Mouse (Mus musculus) layer of hippocampus, adult 2 months (tissue): Measurements from ENCODE around the gene Zc3h18. TPM values are rescaled to one million over a fixed set of nuclear protein-coding genes. Genes with fewer than 3 reads are reported as not detected.
A peak's percentile ranks its signal among the peaks of the same experiment; 100 is the strongest.

Experiments used
- DNase-seq, 2 experiments: peaks; one replicate each; pipeline ENCODE4 v3.0.0; 2022; ENCODE audit warnings: low spot score in 2 of 2
- H3K27ac ChIP-seq: fragments of 200-600 bp; 2 replicates; pipeline ENCODE4 v1.8.1; 2022
- H3K4me3 ChIP-seq: fragments of 200-600 bp; 2 replicates; pipeline ENCODE4 v1.8.1; 2022; ENCODE audit warnings: mild to moderate bottlenecking
- CTCF ChIP-seq: fragments of 200-600 bp; conservative IDR thresholded peaks from 2 replicates; pipeline ENCODE4 v1.8.1; 2022; ENCODE audit warnings: antibody characterized with exemption, mild to moderate bottlenecking, moderate library complexity
- total RNA-seq, 2 experiments: library from RNA; stranded (reverse); gene quantifications; 2 replicates each; pipeline ENCODE4 v1.2.3; 2021

Zc3h18 gene
- total RNA-seq, 2 experiments from 2014 or later = 39.2 to 40.2 TPM

- DNase-seq = no peak
- Histone ChIP-seq H3K4me3 (peak overlapping the region; percentile 91), H3K27ac (peak overlapping the region; percentile 72)
- no peak for TF ChIP-seq CTCF
These were observed 551 bp upstream of the Zc3h18 start for GRCm38 (mm10) chr8:122375751-122376364.

GRCm38 (mm10) chr8:122383039-122383438, 6.6 kb downstream of the Zc3h18 start:
- DNase-seq = no peak
- no peak for TF ChIP-seq CTCF
- Histone ChIP-seq H3K27ac (no peak overlapping the region), H3K4me3 (no peak overlapping the region)

- peak; percentile 44 for TF ChIP-seq CTCF
- DNase-seq = no peak
These were observed 12.9 kb downstream of the Zc3h18 start for GRCm38 (mm10) chr8:122389357-122389756.

GRCm38 (mm10) chr8:122390758-122391157, 14.3 kb downstream of the Zc3h18 start:
- DNase-seq = no peak
- no peak overlapping the region for H3K27ac ChIP-seq
- no peak overlapping the region for H3K4me3 ChIP-seq
- no peak for TF ChIP-seq CTCF

More at GRCm38 (mm10) chr8:122389357-122389756, 12.9 kb downstream of the Zc3h18 start:
- Histone ChIP-seq H3K4me3 (no peak overlapping the region), H3K27ac (no peak overlapping the region)

GRCm38 (mm10) chr8:122393717-122394116, 17.3 kb downstream of the Zc3h18 start:
- DNase-seq = no peak
- H3K4me3 ChIP-seq = no peak overlapping the region
- H3K27ac ChIP-seq = no peak overlapping the region
- TF ChIP-seq CTCF = no peak

GRCm38 (mm10) chr8:122395291-122395690, 18.9 kb downstream of the Zc3h18 start:
- no peak for TF ChIP-seq CTCF
- H3K27ac ChIP-seq = peak overlapping the region; percentile 48; the same call in 1 of the 2 replicates
- no peak for DNase-seq

GRCm38 (mm10) chr8:122398186-122398585, 21.8 kb downstream of the Zc3h18 start:
- no peak for DNase-seq
- H3K4me3 ChIP-seq = no peak overlapping the region

More at GRCm38 (mm10) chr8:122395291-122395690, 18.9 kb downstream of the Zc3h18 start:
- no peak overlapping the region for H3K4me3 ChIP-seq

GRCm38 (mm10) chr8:122405146-122405805, 28.9 kb downstream of the Zc3h18 start:
- DNase-seq = no peak

More at GRCm38 (mm10) chr8:122398186-122398585, 21.8 kb downstream of the Zc3h18 start:
- TF ChIP-seq CTCF = no peak
- no peak overlapping the region for H3K27ac ChIP-seq

GRCm38 (mm10) chr8:122407678-122408077, 31.3 kb downstream of the Zc3h18 start:
- DNase-seq = no peak
- no peak overlapping the region for H3K4me3 ChIP-seq
- TF ChIP-seq CTCF = no peak
- H3K27ac ChIP-seq = no peak overlapping the region

More at GRCm38 (mm10) chr8:122405146-122405805, 28.9 kb downstream of the Zc3h18 start:
- TF ChIP-seq CTCF = no peak
- Histone ChIP-seq H3K4me3 (no peak overlapping the region), H3K27ac (no peak overlapping the region)

GRCm38 (mm10) chr8:122414311-122414710, 37.9 kb downstream of the Zc3h18 start:
- TF ChIP-seq CTCF = no peak
- Histone ChIP-seq H3K4me3 (no peak overlapping the region), H3K27ac (no peak overlapping the region)
- no peak for DNase-seq

- Histone ChIP-seq H3K27ac (no peak overlapping the region), H3K4me3 (no peak overlapping the region)
- TF ChIP-seq CTCF = no peak
- no peak for DNase-seq
These were observed 39.1 kb downstream of the Zc3h18 start for GRCm38 (mm10) chr8:122415554-122415953.

- DNase-seq = no peak
- Histone ChIP-seq H3K27ac (no peak overlapping the region), H3K4me3 (no peak overlapping the region)
- TF ChIP-seq CTCF = peak; percentile 16; the same call in 1 of the 2 replicates
These were observed 43.6 kb downstream of the Zc3h18 start for GRCm38 (mm10) chr8:122419881-122420555.

- no peak for DNase-seq
- Histone ChIP-seq H3K27ac (no peak within 1 kb of the TSS), H3K4me3 (no peak within 1 kb of the TSS)
- TF ChIP-seq CTCF = no peak
These were observed 45.1 kb downstream of the Zc3h18 start, which contains the start of gene Il17c for GRCm38 (mm10) chr8:122421376-122422070. TSS of gene Il17c (plus strand) at chr8:122422020.
